Mouse (Mus musculus) right cerebral cortex, postnatal 4 days (tissue): ENCODE measurements around the gene Hecw2.

Source experiments
- DNase-seq: peaks from one replicate; pipeline ENCODE4 v3.0.0-alpha.2; 2022

The Hecw2 gene

GRCm38 (mm10) chr1:53867316-53867715 lies 327.7 kb downstream of the Hecw2 start:
- no peak for DNase-seq

GRCm38 (mm10) chr1:53866374-53866902 lies 328.5 kb downstream of the Hecw2 start:
- no peak for DNase-seq

- DNase-seq, result no peak
Observed at GRCm38 (mm10) chr1:53864046-53864445, 330.9 kb downstream of the Hecw2 start.

GRCm38 (mm10) chr1:53860611-53861010 lies 334.4 kb downstream of the Hecw2 start:
- DNase-seq, result no peak

- no peak for DNase-seq
Observed at GRCm38 (mm10) chr1:53859175-53859574, 335.8 kb downstream of the Hecw2 start.

- DNase-seq, result no peak
Observed at GRCm38 (mm10) chr1:53856501-53857103, 338.4 kb downstream of the Hecw2 start.

GRCm38 (mm10) chr1:53855732-53856131 lies 339.2 kb downstream of the Hecw2 start:
- no peak for DNase-seq

- DNase-seq, result no peak
Observed at GRCm38 (mm10) chr1:53852086-53852610, 342.8 kb downstream of the Hecw2 start.

- no peak for DNase-seq
Observed at GRCm38 (mm10) chr1:53851334-53851733, 343.6 kb downstream of the Hecw2 start.

- DNase-seq, result no peak
Observed at GRCm38 (mm10) chr1:53850891-53851290, 344.1 kb downstream of the Hecw2 start.

GRCm38 (mm10) chr1:53846665-53847237 lies 348.2 kb downstream of the Hecw2 start:
- no peak for DNase-seq

- no peak for DNase-seq
Observed at GRCm38 (mm10) chr1:53845854-53846253, 349.1 kb downstream of the Hecw2 start.

GRCm38 (mm10) chr1:53844914-53845612 lies 349.9 kb downstream of the Hecw2 start:
- DNase-seq, result no peak

- no peak for DNase-seq
Observed at GRCm38 (mm10) chr1:53844122-53844913, 350.6 kb downstream of the Hecw2 start.

GRCm38 (mm10) chr1:53843051-53843450 lies 351.9 kb downstream of the Hecw2 start:
- DNase-seq, result no peak

GRCm38 (mm10) chr1:53841080-53841479 lies 353.9 kb downstream of the Hecw2 start:
- DNase-seq, result no peak

GRCm38 (mm10) chr1:53839392-53839791 lies 355.6 kb downstream of the Hecw2 start:
- DNase-seq, result no peak

GRCm38 (mm10) chr1:53838182-53838859 lies 356.6 kb downstream of the Hecw2 start:
- DNase-seq, result no peak

- DNase-seq, result no peak
Observed at GRCm38 (mm10) chr1:53830286-53830685, 364.7 kb downstream of the Hecw2 start.

- DNase-seq, result no peak
Observed at GRCm38 (mm10) chr1:53829089-53829488, 365.9 kb downstream of the Hecw2 start.

GRCm38 (mm10) chr1:53824446-53825337 lies 370.3 kb downstream of the Hecw2 start:
- no peak for DNase-seq
